Mouse (Mus musculus) lung, embryonic 15.5 days (tissue): ENCODE measurements around the gene Rad51d. TPM values are rescaled to one million over a fixed set of nuclear protein-coding genes. Genes with fewer than 3 reads are reported as not detected.
"Not testable (repeated sequence)": the region's sequence is repeated elsewhere in the genome, so short reads cannot be mapped to it uniquely, and the experiment has no call there.

Experiments
- ATAC-seq: fragments of 200-750 bp; cut with Nextera tagmentation; 2 replicates; pipeline ENCODE4 v1.8.0; 2017; ENCODE audit warnings: moderate number of reproducible peaks, borderline replicate concordance; ENCODE audit not compliant: low FRiP score, low TSS enrichment; ENCODE audit errors: extremely low read depth
- H3K27ac ChIP-seq: fragments of 300-500 bp; sonication (generic); 2 replicates; pipeline ENCODE4 v1.5.1; 2015; ENCODE audit warnings: moderate library complexity, mild to moderate bottlenecking, inconsistent platforms
- H3K27me3 ChIP-seq: fragments of 300-500 bp; sonication (generic); 2 replicates; pipeline ENCODE4 v1.6.1; 2015; ENCODE audit warnings: inconsistent platforms
- H3K36me3 ChIP-seq: fragments of 300-500 bp; sonication (generic); 2 replicates; pipeline ENCODE4 v1.6.1; 2015; ENCODE audit warnings: inconsistent platforms
- H3K4me1 ChIP-seq: fragments of 300-500 bp; sonication (generic); 2 replicates; pipeline ENCODE4 v1.6.1; 2015; ENCODE audit warnings: inconsistent platforms
- H3K4me2 ChIP-seq: fragments of 300-500 bp; sonication (generic); 2 replicates; pipeline ENCODE4 v1.6.1; 2015; ENCODE audit warnings: inconsistent platforms, mild to moderate bottlenecking, moderate library complexity
- H3K4me3 ChIP-seq: fragments of 300-500 bp; sonication (generic); 2 replicates; pipeline ENCODE4 v1.5.1; 2015; ENCODE audit warnings: mild to moderate bottlenecking, inconsistent platforms
- H3K9ac ChIP-seq: fragments of 300-500 bp; sonication (generic); 2 replicates; pipeline ENCODE4 v1.6.1; 2015; ENCODE audit warnings: inconsistent platforms
- H3K9me3 ChIP-seq: fragments of 300-500 bp; sonication (generic); 2 replicates; pipeline ENCODE4 v1.6.1; 2016; ENCODE audit warnings: inconsistent platforms
- WGBS: fragments of 180-500 bp; shearing (Covaris S2); methylation state at CpG from one replicate; pipeline ENCODE4 v1.1.7; 2015; 5-methylcytosine and 5-hydroxymethylcytosine counted together
- polyA plus RNA-seq: library from polyadenylated mRNA; unstranded; fragments of >200 nt; fragmentation: Nextera tagmentation; extraction: Ambion mirVana; gene quantifications from 2 replicates; pipeline ENCODE4 v1.2.1, GENCODE M21; 2015

Gene Rad51d
- polyA plus RNA-seq, 1 experiment from 2014 or later, result 13.2 TPM

- 68% methylated on average over 8 of the region's 8 CpGs for WGBS
- H3K4me3 ChIP-seq, result no peak overlapping the region
Observed at GRCm38 (mm10) chr11:82833929-82834328, 56.5 kb downstream of the Rad51d start.

DNA sequence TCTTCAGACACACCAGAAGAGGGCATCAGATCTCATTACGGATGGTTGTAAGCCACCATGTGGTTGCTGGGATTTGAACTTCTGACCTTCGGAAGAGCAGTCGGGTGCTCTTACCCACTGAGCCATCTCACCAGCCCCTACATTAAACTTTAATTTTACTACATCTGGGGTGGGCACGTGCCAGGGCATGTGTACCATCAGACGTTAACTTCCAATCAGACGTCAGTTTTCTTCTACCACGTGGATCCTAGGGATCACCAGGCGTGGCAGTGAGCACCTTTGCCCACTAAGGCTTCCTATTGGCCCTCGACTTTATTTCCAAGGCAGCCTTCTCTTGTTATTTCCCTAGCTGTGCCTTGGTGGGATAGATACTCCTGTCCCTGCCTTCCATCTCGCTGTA is 58.0 kb downstream of the Rad51d start:
- WGBS, result 66% methylated on average over 10 of the region's 10 CpGs
- not testable (repeated sequence) for H3K4me2 ChIP-seq, ATAC-seq, H3K9ac ChIP-seq, H3K9me3 ChIP-seq, H3K36me3 ChIP-seq, H3K27me3 ChIP-seq, H3K27ac ChIP-seq, H3K4me3 ChIP-seq
- H3K4me1 ChIP-seq, result peaks cover 13% of the 10 kb centered on the region; the same call in 1 of the 2 replicates

More at GRCm38 (mm10) chr11:82833929-82834328, 56.5 kb downstream of the Rad51d start:
- Histone ChIP-seq H3K36me3 (no peaks in the 10 kb centered on the region), H3K27ac (no peak overlapping the region), H3K4me2 (no peak overlapping the region), H3K27me3 (no peaks in the 10 kb centered on the region), H3K9me3 (no peaks in the 10 kb centered on the region), H3K4me1 (peaks cover 13% of the 10 kb centered on the region; the same call in 1 of the 2 replicates), H3K9ac (no peak overlapping the region)
- ATAC-seq, result no peak

DNA sequence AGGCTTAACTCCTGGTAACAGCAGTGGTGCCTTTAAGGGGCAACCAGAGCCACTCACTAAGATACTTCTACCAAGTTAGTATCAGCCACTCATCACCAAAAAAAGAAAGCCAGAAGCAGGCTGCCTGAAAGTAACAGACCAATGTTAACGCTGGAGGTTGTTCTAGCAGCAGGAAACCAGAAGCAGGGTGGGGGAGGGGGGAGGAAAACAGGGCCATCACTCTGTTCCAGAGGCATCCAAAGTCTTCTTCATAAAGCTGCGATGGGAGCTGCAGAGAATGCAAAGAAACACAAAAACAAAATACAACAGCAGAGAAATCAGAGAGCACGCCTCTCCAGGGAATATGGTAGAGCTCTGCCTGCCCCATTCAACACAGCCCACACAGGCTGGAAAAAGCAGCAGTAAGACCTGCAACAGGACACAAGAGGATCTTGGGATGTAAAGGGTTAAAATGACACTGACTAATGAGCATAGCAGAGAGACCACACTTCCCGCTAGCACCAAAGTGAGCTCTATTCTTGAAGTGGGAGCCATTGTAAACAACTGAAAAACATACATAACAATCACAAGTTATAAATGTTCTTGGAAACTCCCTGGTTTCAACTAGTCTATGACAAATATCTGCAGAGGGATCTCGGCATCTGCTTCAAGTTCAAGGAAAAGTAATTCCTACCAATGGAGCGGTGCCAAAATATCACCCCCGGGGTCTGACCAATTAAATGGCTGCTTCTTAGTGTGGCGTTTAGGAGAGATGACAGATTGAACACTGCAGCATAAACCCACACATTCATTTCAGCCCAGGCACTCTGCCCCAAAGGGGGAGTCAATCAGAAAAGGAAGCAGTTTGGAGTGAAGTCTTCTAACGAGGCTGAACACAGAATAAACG is 59.2 kb downstream of the Rad51d start:
- Histone ChIP-seq H3K36me3 (no peaks in the 10 kb centered on the region), H3K4me2 (peak overlapping the region; percentile 30), H3K9ac (no peak overlapping the region), H3K9me3 (no peaks in the 10 kb centered on the region), H3K4me3 (no peak overlapping the region), H3K4me1 (peaks cover 13% of the 10 kb centered on the region; the same call in 1 of the 2 replicates), H3K27ac (no peak overlapping the region), H3K27me3 (no peaks in the 10 kb centered on the region)
- no peak for ATAC-seq
- 15% methylated on average over 10 of the region's 10 CpGs for WGBS

- no peak overlapping the region for H3K9ac ChIP-seq
- no peaks in the 10 kb centered on the region for H3K9me3 ChIP-seq
- peaks cover 11% of the 10 kb centered on the region; the same call in 1 of the 2 replicates for H3K4me1 ChIP-seq
- no peak overlapping the region for H3K4me2 ChIP-seq
- no peak for ATAC-seq
- no peaks in the 10 kb centered on the region for H3K36me3 ChIP-seq
- no peak overlapping the region for H3K4me3 ChIP-seq
- H3K27me3 ChIP-seq, result no peaks in the 10 kb centered on the region
- H3K27ac ChIP-seq, result no peak overlapping the region
Observed at GRCm38 (mm10) chr11:82826818-82827217, 63.6 kb downstream of the Rad51d start.

Other genes with a start within 250 kb of the Rad51d start
- 0.31 TPM in 2 replicates for gene Cct6b, start 126.3 kb downstream of the Rad51d start, polyA plus RNA-seq
- gene Zfp830, start 126.3 kb downstream of the Rad51d start, polyA plus RNA-seq, result 34.4 and 36.4 TPM in 2 replicates
- 28.3 and 30.8 TPM in 2 replicates for gene Lig3, start 109.5 kb downstream of the Rad51d start, polyA plus RNA-seq
- 11.5 and 12.0 TPM in 2 replicates for gene Rffl, start 19.4 kb downstream of the Rad51d start, polyA plus RNA-seq
- gene Fndc8, start 1.5 kb upstream of the Rad51d start, polyA plus RNA-seq, result 0.11 and 0.12 TPM in 2 replicates
- gene Nle1, start 17.8 kb upstream of the Rad51d start, polyA plus RNA-seq, result 29.4 and 34.1 TPM in 2 replicates
- gene Unc45b, start 19.9 kb upstream of the Rad51d start, polyA plus RNA-seq, result 10.7 and 11.2 TPM in 2 replicates
- 2.6 and 4.2 TPM in 2 replicates for gene Slfn5, start 60.7 kb upstream of the Rad51d start, polyA plus RNA-seq
- 35.5 and 37.9 TPM in 2 replicates for gene Slfn9, start 101.2 kb upstream of the Rad51d start, polyA plus RNA-seq
- 0.29 and 0.74 TPM in 2 replicates for gene Slfn8, start 130.2 kb upstream of the Rad51d start, polyA plus RNA-seq
- gene Slfn2, start 174.5 kb upstream of the Rad51d start, polyA plus RNA-seq, result 5.8 and 7.6 TPM in 2 replicates
- gene Slfn1, start 226.2 kb upstream of the Rad51d start, polyA plus RNA-seq, result 0.96 and 1.3 TPM in 2 replicates